Mouse (Mus musculus) forebrain, postnatal 0 days (tissue): Measurements from ENCODE around the gene Fam229a. TPM values are rescaled to one million over a fixed set of nuclear protein-coding genes. Genes with fewer than 3 reads are reported as not detected.

ENCODE experiments used
- ATAC-seq: fragments of 200-750 bp; cut with Nextera tagmentation; 2 replicates; pipeline ENCODE4 v1.8.0; 2017; ENCODE audit warnings: mild to moderate bottlenecking, moderate library complexity
- DNase-seq: peaks from one replicate; pipeline ENCODE4 v3.0.0-alpha.2; 2015
- H3K27ac ChIP-seq: fragments of 300-500 bp; sonication (generic); 2 replicates; pipeline ENCODE4 v1.5.1; 2014; ENCODE audit warnings: low read depth, mild to moderate bottlenecking, antibody characterized with exemption, low read length, moderate library complexity, mixed read lengths
- H3K27me3 ChIP-seq: fragments of 300-500 bp; sonication (generic); 2 replicates; pipeline ENCODE4 v1.6.1; 2014; ENCODE audit warnings: mild to moderate bottlenecking, low read length, mixed read lengths; ENCODE audit not compliant: insufficient read depth
- H3K36me3 ChIP-seq: fragments of 300-500 bp; sonication (generic); 2 replicates; pipeline ENCODE4 v1.6.1; 2014; ENCODE audit warnings: mild to moderate bottlenecking, moderate library complexity; ENCODE audit not compliant: insufficient read depth
- H3K4me1 ChIP-seq: fragments of 300-500 bp; sonication (generic); 2 replicates; pipeline ENCODE4 v1.6.1; 2014; ENCODE audit warnings: antibody characterized with exemption; ENCODE audit not compliant: insufficient read depth
- H3K4me2 ChIP-seq: fragments of 300-500 bp; sonication (generic); 2 replicates; pipeline ENCODE4 v1.6.1; 2014; ENCODE audit warnings: low read depth, mild to moderate bottlenecking, moderate library complexity
- H3K4me3 ChIP-seq: fragments of 300-500 bp; sonication (generic); 2 replicates; pipeline ENCODE4 v1.5.1; 2014; ENCODE audit warnings: low read depth, low read length, mixed read lengths
- H3K9ac ChIP-seq: fragments of 300-500 bp; sonication (generic); 2 replicates; pipeline ENCODE4 v1.6.1; 2014; ENCODE audit warnings: mild to moderate bottlenecking
- H3K9me3 ChIP-seq: fragments of 300-500 bp; sonication (generic); 2 replicates; pipeline ENCODE4 v1.6.1; 2016; ENCODE audit warnings: low read length
- CTCF ChIP-seq: sonication (generic); IDR thresholded peaks from 2 replicates; pipeline ENCODE4 v1.5.1; 2016; ENCODE audit warnings: antibody characterized with exemption, control low read depth, low read depth
- WGBS: fragments of 180-500 bp; shearing (Covaris S2); extraction: QIAGEN DNeasy Blood & Tissue Kit; methylation state at CpG from one replicate; pipeline ENCODE4 v1.1.7; 2014; 5-methylcytosine and 5-hydroxymethylcytosine counted together
- polyA plus RNA-seq: library from polyadenylated mRNA; unstranded; fragments of >200 nt; fragmentation: Nextera tagmentation; extraction: Ambion mirVana; gene quantifications from 2 replicates; pipeline ENCODE4 v1.2.1, GENCODE M21; 2015
- total RNA-seq: library from RNA; depleted of rRNA; stranded (reverse); fragments of >200 nt; gene quantifications from 2 replicates; pipeline ENCODE4 v1.2.3, GENCODE M21; 2014

Gene Fam229a
- total and polyA plus RNA-seq, 2 experiments from 2014 or later: 1.7 to 1.8 TPM

DNA sequence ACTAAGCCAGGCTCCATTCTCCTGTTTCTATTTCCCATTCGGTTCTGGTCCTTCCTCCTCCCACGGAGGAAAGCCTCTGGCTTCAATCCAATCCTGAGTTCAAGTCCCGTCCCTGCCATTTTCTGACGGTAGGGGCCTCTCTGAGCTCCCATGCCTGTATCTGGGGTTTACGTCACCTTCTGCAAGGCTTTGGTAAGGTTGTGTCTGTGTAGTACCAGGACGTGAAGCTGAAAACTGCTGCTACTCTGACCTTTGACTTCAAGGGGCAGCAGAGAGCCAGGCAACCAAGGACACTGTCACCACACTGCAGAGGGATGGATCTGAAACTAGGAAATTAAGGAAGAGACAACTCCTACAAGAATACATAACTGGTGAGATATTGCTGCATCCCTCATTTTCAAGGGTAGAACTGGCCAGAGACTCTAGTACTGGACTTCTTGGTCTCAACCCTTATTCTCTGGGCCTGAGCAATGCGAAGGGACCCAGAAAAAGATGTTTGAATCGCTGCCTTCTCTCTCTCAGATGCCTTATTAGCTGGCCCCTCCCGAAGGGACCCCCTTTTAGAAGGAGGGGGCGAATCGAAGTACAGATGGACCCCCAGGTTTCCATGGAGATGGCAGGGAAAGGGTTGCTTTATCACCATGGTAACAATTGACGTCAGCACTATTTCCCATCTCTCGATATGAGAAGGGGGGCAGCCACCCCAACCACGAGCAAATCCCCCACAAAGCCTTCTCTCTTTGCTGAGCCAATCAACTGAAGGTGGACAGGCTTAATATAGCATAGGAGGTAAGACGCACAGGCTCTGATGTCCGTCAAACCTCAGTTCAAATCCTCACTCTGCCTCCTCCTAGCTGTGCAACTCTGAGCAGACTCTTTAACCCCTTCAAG is 4.9 kb downstream of the Fam229a start:
- H3K27me3 ChIP-seq: no peaks in the 10 kb centered on the region
- peak overlapping the region; percentile 43 for H3K4me2 ChIP-seq
- no peaks in the 10 kb centered on the region for H3K9me3 ChIP-seq
- peak overlapping the region; percentile 48 for H3K9ac ChIP-seq
- DNase-seq (peak; percentile 93), ATAC-seq (peak; percentile 85)
- no peaks in the 10 kb centered on the region for H3K36me3 ChIP-seq
- TF ChIP-seq CTCF: peak; percentile 48; the same call in 1 of the 2 replicates
- peaks cover 19% of the 10 kb centered on the region for H3K4me1 ChIP-seq
- peak overlapping the region; percentile 83 for H3K27ac ChIP-seq
- WGBS: 11% methylated on average over 16 of the region's 16 CpGs
- H3K4me3 ChIP-seq: peak overlapping the region; percentile 17; the same call in 1 of the 2 replicates

DNA sequence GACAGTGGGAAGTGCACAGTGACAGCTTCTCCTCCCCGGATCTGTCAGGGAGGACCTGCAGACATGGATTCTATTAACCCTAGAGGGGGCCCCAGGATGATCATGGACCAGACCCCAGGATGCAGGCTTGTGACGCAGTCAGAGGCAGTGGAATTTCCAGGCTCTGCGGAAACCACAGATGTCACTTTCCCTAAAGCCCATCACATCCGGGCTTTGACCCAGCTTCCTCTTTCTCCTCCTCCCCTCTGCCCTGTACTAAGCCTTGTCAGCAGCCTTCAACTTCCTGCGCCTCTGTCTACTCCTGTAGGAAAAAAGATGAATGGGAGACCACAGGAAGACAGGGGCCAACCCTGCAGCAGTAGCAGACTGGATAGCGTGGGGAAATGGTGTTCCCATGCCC is 5.6 kb downstream of the Fam229a start:
- ATAC-seq: peak; percentile 21
- peaks cover 19% of the 10 kb centered on the region for H3K4me1 ChIP-seq
- WGBS: 36% methylated on average over 6 of the region's 6 CpGs
- peak overlapping the region; percentile 83 for H3K27ac ChIP-seq
- DNase-seq: no peak
- H3K9ac ChIP-seq: peak overlapping the region; percentile 48
- no peak for TF ChIP-seq CTCF
- no peaks in the 10 kb centered on the region for H3K9me3 ChIP-seq
- peak overlapping the region; percentile 43 for H3K4me2 ChIP-seq
- H3K27me3 ChIP-seq: no peaks in the 10 kb centered on the region
- peak overlapping the region; percentile 17; the same call in 1 of the 2 replicates for H3K4me3 ChIP-seq
- no peaks in the 10 kb centered on the region for H3K36me3 ChIP-seq

DNA sequence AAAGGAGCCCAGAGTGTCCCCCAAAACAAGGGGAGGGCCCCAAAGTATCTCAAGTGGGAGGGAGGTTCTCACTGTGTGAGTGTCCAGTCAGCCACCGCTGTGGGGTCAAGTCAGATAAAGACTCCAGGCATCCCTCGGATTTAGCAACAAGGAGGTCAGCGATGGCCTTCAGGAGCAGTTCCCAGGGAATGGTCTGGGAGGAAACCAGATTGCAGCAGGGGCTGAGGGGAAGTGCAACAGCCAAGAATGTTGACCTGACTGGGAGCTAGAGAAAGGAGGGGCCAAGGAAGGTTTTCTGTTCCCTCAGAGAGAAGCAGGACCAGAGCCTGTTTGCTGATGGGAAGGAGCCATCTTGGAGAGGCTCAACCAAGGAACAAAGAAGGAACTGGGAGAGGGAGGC is 8.0 kb downstream of the Fam229a start:
- H3K4me2 ChIP-seq: no peak overlapping the region
- H3K9ac ChIP-seq: no peak overlapping the region
- no peaks in the 10 kb centered on the region for H3K9me3 ChIP-seq
- TF ChIP-seq CTCF: no peak
- no peak overlapping the region for H3K27ac ChIP-seq
- ATAC-seq: no peak
- H3K4me3 ChIP-seq: no peak overlapping the region
- no peaks in the 10 kb centered on the region for H3K36me3 ChIP-seq
- DNase-seq: no peak
- H3K4me1 ChIP-seq: peaks cover 19% of the 10 kb centered on the region
- 72% methylated on average over 3 of the region's 3 CpGs for WGBS
- no peaks in the 10 kb centered on the region for H3K27me3 ChIP-seq

DNA sequence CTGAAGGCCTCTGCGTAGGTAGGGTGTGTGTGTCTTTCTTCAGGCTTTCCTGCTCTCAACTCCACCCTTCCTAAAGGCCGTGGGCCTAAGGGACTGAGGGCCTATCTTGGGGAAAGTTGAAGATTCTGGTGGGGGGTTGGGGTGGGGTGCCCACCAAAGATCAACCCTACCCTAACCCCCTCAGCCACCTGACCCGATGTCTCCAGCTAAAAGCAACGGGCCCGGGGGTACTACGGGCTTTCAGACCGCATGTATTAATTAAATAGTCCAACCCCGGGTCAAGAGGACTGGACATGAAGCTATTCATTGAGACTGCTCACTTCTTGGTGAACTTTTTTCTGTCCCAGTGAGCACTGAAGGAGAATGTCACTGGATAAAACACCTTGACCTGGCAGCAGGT is 9.0 kb downstream of the Fam229a start:
- Histone ChIP-seq H3K4me3 (peak overlapping the region; percentile 49; the same call in 1 of the 2 replicates), H3K9ac (no peak overlapping the region), H3K4me1 (peaks cover 19% of the 10 kb centered on the region), H3K27ac (0 out of 2 replicates have a peak overlapping the region, but pooled peaks have one; percentile 67), H3K36me3 (no peaks in the 10 kb centered on the region), H3K4me2 (peak overlapping the region; percentile 78), H3K9me3 (no peaks in the 10 kb centered on the region), H3K27me3 (no peaks in the 10 kb centered on the region)
- no peak for ATAC-seq
- TF ChIP-seq CTCF: no peak
- WGBS: 73% methylated on average over 8 of the region's 8 CpGs
- DNase-seq: no peak

DNA sequence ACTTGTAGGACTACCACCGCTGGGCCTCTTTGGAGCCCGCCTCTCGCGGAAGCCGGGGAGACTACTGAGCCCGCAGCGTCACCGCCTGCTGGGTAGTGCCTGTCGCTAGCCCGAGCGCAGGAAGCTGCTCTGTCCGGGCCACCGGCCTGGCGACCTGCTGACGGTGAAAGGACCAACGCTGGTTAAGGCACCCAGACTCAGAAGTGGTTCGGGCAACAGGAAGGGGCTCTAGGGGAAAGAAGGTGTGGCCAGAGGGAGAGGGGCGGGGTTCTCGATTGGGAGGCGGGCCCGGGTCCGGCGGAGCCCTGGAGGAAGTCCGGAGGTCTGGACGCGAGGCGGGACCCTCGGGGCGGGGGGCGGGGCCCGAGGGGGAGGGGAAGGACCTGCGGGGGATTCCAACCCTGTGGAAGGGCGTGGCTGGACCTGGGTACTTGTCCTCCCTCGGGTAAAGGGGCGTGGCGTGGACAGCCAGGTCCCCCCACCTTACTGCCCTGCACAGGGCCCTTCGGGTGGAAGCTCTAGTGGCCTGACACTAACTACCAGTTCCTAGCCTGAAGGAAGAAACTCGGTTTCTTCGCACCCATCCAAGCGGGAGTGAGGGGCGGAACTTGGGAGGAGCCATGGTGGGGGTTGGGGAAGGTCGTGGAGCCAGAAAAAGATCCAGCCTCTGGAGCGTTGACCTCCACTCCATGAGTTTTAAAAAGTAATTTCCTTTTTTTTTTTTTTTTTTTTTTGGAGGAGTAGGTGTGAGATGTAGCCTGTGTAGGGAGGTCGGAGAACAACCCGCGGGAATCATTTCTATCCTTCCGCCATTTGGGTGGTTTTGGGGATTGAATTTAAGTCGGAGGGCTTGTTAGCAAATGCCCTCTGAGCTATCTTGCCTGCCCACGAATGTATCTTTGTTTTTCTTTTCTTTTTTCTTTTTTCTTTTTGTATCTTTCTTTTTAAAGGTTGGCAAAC is 9.9 kb downstream of the Fam229a start:
- 0 out of 2 replicates have a peak, but pooled peaks have one; percentile 9 for TF ChIP-seq CTCF
- H3K36me3 ChIP-seq: no peaks in the 10 kb centered on the region

DNA sequence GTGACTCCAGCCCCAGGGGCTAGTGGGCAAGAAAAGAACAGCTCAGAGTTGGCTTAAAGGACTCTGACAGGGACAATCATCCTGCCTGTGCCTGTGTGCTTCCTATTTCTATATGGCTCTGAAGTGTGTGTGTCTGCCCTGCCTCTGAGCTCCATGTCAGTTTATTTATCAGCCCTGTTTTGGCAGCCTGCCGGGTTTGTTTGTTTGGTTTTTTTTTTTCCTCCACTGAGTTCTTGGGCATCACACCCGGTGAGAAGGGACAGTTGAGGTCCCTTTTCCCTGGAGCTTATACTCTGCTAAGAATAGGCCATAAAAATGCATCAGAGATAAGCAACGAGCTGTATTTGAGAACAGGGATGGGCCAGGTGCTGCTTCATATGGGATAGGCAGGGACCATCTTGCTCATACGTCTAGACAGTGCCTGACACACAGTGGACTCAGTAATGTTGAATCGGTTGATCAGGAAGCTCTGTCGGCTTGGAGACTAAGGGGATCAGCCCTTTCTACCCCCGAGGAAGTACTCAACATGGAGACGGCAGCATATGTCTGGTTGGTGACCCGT is 11.4 kb downstream of the Fam229a start:
- WGBS: 80% methylated on average over 9 of the region's 9 CpGs

More for the DNA sequence above, 9.9 kb downstream of the Fam229a start:
- ATAC-seq: peak; percentile 50
- Histone ChIP-seq H3K4me1 (peaks cover 13% of the 10 kb centered on the region), H3K4me2 (peak overlapping the region; percentile 78), H3K9me3 (no peaks in the 10 kb centered on the region), H3K9ac (peak overlapping the region; percentile 60), H3K4me3 (peak overlapping the region; percentile 49), H3K27me3 (no peaks in the 10 kb centered on the region), H3K27ac (peak overlapping the region; percentile 67)
- WGBS: 3% methylated on average over 49 of the region's 49 CpGs
- peak; percentile 68 for DNase-seq

More for the DNA sequence above, 11.4 kb downstream of the Fam229a start:
- Histone ChIP-seq H3K4me3 (no peak overlapping the region), H3K9ac (no peak overlapping the region), H3K36me3 (no peaks in the 10 kb centered on the region), H3K27ac (no peak overlapping the region), H3K4me2 (no peak overlapping the region), H3K27me3 (no peaks in the 10 kb centered on the region), H3K9me3 (no peaks in the 10 kb centered on the region), H3K4me1 (no peaks in the 10 kb centered on the region)
- ATAC-seq (no peak), DNase-seq (no peak)
- no peak for TF ChIP-seq CTCF
